Mouse (Mus musculus) heart, embryonic 14.5 days (tissue): ENCODE measurements around the gene Gfod2. TPM values are rescaled to one million over a fixed set of nuclear protein-coding genes. Genes with fewer than 3 reads are reported as not detected.

Source experiments
- ATAC-seq: fragments of 200-750 bp; cut with Nextera tagmentation; 2 replicates; pipeline ENCODE4 v1.8.0; 2017; ENCODE audit warnings: low read depth, moderate TSS enrichment; ENCODE audit not compliant: insufficient number of reproducible peaks, insufficient read depth, low FRiP score
- H3K27ac ChIP-seq, 2 experiments: fragments of 200-500 bp in 1 of 2; fragments of 300-500 bp in 1 of 2; sonication (generic) in 1 of 2; replicated peaks in 1 of 2; 2 replicates each; pipeline ENCODE4 v1.5.1; 2012 to 2014; ENCODE audit warnings: low read depth in 2 of 2, low read length in 2 of 2, control low read depth in 1 of 2, mild to moderate bottlenecking in 1 of 2, mixed read lengths in 1 of 2; ENCODE audit not compliant: control insufficient read depth in 1 of 2, insufficient read depth in 1 of 2
- H3K27me3 ChIP-seq: fragments of 300-500 bp; sonication (generic); 2 replicates; pipeline ENCODE4 v1.6.1; 2014; ENCODE audit warnings: mild to moderate bottlenecking, low read length, control low read depth; ENCODE audit not compliant: control insufficient read depth, insufficient read depth
- H3K36me3 ChIP-seq: fragments of 300-500 bp; sonication (generic); 2 replicates; pipeline ENCODE4 v1.6.1; 2014; ENCODE audit warnings: mild to moderate bottlenecking, control low read depth, low read length, mixed read lengths; ENCODE audit not compliant: control insufficient read depth, insufficient read depth
- H3K4me1 ChIP-seq, 2 experiments: fragments of 200-500 bp in 1 of 2; fragments of 300-500 bp in 1 of 2; sonication (generic) in 1 of 2; 2 replicates each; pipeline ENCODE4 v1.6.1; 2012 to 2014; ENCODE audit warnings: low read length in 2 of 2, control low read depth in 1 of 2, mixed read lengths in 1 of 2; ENCODE audit not compliant: control insufficient read depth in 2 of 2, insufficient read depth in 2 of 2
- H3K4me2 ChIP-seq: fragments of 300-500 bp; sonication (generic); 2 replicates; pipeline ENCODE4 v1.6.1; 2014; ENCODE audit warnings: mild to moderate bottlenecking, low read length
- H3K4me3 ChIP-seq, 2 experiments: fragments of 200-500 bp in 1 of 2; fragments of 300-500 bp in 1 of 2; sonication (generic) in 1 of 2; 2 replicates each; pipeline ENCODE4 v1.5.1; 2012 to 2014; ENCODE audit warnings: low read length in 2 of 2, mild to moderate bottlenecking in 2 of 2, control low read depth in 1 of 2, low read depth in 1 of 2, moderate library complexity in 1 of 2; ENCODE audit not compliant: control insufficient read depth in 1 of 2, insufficient read depth in 1 of 2
- H3K9ac ChIP-seq: fragments of 300-500 bp; sonication (generic); 2 replicates; pipeline ENCODE4 v1.6.1; 2014; ENCODE audit warnings: mild to moderate bottlenecking, low read length
- H3K9me3 ChIP-seq: fragments of 300-500 bp; sonication (generic); 2 replicates; pipeline ENCODE4 v1.6.1; 2016; ENCODE audit warnings: low read length, control low read depth; ENCODE audit not compliant: control insufficient read depth
- WGBS: fragments of 180-500 bp; shearing (Covaris S2); extraction: QIAGEN DNeasy Blood & Tissue Kit; methylation state at CpG from one replicate; pipeline ENCODE4 v1.1.7; 2014; 5-methylcytosine and 5-hydroxymethylcytosine counted together
- polyA plus RNA-seq: library from polyadenylated mRNA; unstranded; fragments of >200 nt; fragmentation: Nextera tagmentation; extraction: Ambion mirVana; gene quantifications from 2 replicates; pipeline ENCODE4 v1.2.1, GENCODE M21; 2014

The Gfod2 gene
- polyA plus RNA-seq, 1 experiment from 2014 or later: 6.8 TPM

DNA sequence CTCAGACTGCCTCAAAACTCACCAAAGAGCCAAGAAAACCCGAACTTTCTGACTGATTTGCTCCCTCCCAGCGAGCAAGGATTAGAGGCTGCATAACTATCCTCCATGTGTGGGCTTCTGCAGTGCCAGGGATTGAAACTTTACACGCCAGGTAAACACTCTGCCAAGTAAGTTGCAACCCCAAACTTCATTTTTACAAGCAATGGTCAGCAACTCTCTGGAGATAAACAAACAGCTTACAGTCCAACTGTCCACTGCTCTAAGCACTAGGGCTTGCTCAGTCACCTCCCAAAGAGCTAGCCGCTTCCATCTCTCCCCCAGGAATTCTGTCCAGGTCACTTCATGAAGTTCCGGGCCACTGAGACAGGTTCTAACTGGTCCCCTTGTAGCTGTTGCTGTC lies 39.9 kb upstream of the Gfod2 start:
- no peaks in the 10 kb centered on the region for H3K27me3 ChIP-seq
- H3K4me2 ChIP-seq: no peak overlapping the region
- no peaks in the 10 kb centered on the region for H3K9me3 ChIP-seq
- 90% methylated on average over 5 of the region's 5 CpGs for WGBS
- peak overlapping the region in 1 of 2 experiments; percentile 56; a peak in 1 of 4 replicates for H3K27ac ChIP-seq
- no peak for ATAC-seq
- no peak overlapping the region for H3K4me3 ChIP-seq
- H3K9ac ChIP-seq: no peak overlapping the region
- 0 out of 2 replicates have a peak, but pooled peaks cover 8% of the 10 kb centered on the region for H3K36me3 ChIP-seq
- peaks cover 13 to 25% of the 10 kb centered on the region in 2 experiments for H3K4me1 ChIP-seq

DNA sequence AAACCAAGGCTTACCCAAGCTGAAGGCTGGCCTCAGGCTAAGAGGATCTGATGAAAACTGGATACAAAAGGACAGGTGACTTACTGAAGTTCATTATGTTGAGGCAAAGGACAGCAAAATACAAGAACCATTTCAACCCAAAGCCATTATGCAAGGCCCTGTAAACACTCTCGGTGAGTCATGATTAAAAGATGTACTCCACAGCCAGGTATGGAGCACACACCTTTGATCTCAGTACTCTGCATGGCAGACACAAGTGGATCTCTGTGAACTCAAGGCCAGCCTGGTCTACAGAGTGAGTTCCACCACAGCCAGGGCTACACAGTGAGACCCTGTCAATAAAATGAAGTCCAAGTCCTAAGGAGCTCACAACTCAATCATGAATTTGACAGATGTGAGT lies 37.3 kb upstream of the Gfod2 start:
- no peaks in the 10 kb centered on the region for H3K27me3 ChIP-seq
- no peak overlapping the region for H3K4me2 ChIP-seq
- H3K27ac ChIP-seq: no peak overlapping the region
- no peak for ATAC-seq
- 0 out of 2 replicates have a peak, but pooled peaks cover 8% of the 10 kb centered on the region for H3K36me3 ChIP-seq
- H3K9me3 ChIP-seq: no peaks in the 10 kb centered on the region
- H3K4me3 ChIP-seq: no peak overlapping the region
- no peak overlapping the region for H3K9ac ChIP-seq
- peaks cover 13 to 24% of the 10 kb centered on the region in 2 experiments for H3K4me1 ChIP-seq
- WGBS: 80% methylated on average over 1 of the region's 1 CpGs

DNA sequence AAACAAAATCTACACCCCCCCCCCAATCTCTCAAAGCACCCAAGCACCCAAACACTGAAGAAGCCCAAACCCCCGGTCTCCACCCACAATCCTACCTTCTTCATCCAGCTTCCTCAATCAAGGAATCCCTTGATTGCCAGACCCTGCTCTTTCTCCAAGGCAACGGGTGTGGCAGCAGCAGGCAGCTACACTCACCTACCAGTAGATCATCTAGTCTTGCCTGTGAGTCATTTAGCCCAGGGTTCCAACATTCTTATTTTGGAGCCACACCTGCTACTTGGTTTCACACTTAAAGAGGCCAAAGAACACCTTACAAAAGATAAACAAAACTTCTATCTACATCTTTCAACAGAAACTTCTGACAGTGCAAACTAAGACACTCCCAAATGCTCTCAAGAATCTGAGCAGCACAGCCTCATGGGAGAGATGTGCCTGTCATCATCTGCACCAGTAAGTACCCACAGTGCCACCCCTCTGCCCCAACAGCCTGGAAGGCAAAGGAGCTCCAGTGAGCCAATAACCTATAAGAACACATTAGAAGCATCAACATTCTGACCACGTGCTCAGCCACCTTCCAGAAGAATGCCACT lies 35.6 kb upstream of the Gfod2 start:
- WGBS: 78% methylated on average over 3 of the region's 3 CpGs
- Histone ChIP-seq H3K27me3 (no peaks in the 10 kb centered on the region), H3K27ac (no peak overlapping the region), H3K4me3 (no peak overlapping the region), H3K4me2 (no peak overlapping the region), H3K4me1 (peaks cover 7 to 9% of the 10 kb centered on the region in 2 experiments), H3K9ac (no peak overlapping the region), H3K9me3 (no peaks in the 10 kb centered on the region), H3K36me3 (0 out of 2 replicates have a peak, but pooled peaks cover 8% of the 10 kb centered on the region)
- ATAC-seq: no peak

DNA sequence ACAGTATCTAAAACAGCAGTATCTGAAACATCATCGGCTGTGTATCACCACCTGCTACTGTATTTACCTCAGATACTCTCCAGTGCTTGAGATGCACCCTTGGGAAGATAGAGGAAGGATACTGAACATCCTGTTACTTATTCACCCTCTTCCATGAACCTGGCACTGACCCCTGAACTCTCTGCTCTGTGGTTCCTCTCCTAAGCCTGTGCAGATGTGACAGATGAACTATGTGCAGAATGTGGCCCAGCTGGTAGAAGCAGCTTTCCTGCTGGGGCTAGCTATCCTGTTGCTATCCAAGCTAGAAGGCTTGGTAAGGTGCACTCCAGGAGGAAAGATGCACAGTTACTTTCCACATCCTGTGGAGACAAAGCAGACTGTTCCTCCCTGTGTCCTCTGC lies 34.9 kb upstream of the Gfod2 start:
- WGBS: 96% methylated on average over 1 of the region's 1 CpGs
- ATAC-seq: no peak

DNA sequence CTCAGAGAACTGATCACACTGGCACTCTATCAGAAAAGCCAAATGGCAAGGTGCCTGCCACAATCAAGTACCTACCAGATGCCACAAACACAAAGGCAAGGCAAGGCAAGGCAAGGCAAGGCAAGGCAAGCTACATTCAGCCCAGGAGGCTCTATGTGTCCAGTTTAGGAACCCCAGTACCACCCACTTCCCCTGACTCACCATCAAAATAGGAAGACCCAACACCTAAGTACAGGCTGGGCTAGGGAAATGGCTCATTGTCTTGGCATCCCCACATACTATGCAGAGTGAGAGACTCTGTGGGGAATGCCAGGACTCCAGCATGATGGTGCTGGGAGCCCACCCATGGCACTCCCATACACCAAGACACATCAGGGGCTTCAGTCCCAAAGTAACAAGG lies 31.2 kb upstream of the Gfod2 start:
- Histone ChIP-seq H3K4me3 (no peak overlapping the region), H3K4me2 (no peak overlapping the region), H3K27ac (no peak overlapping the region), H3K36me3 (peaks cover 15% of the 10 kb centered on the region), H3K4me1 (no peaks in the 10 kb centered on the region), H3K9me3 (no peaks in the 10 kb centered on the region), H3K27me3 (no peaks in the 10 kb centered on the region), H3K9ac (no peak overlapping the region)
- ATAC-seq: no peak

More for the DNA sequence above, 34.9 kb upstream of the Gfod2 start:
- H3K9me3 ChIP-seq: no peaks in the 10 kb centered on the region
- H3K27me3 ChIP-seq: no peaks in the 10 kb centered on the region
- H3K9ac ChIP-seq: no peak overlapping the region
- no peak overlapping the region for H3K27ac ChIP-seq
- 0 out of 4 replicates have a peak, but pooled peaks cover 0 to under 1% of the 10 kb centered on the region in 2 experiments for H3K4me1 ChIP-seq
- 0 out of 2 replicates have a peak, but pooled peaks cover 8% of the 10 kb centered on the region for H3K36me3 ChIP-seq
- no peak overlapping the region for H3K4me3 ChIP-seq
- H3K4me2 ChIP-seq: no peak overlapping the region

DNA sequence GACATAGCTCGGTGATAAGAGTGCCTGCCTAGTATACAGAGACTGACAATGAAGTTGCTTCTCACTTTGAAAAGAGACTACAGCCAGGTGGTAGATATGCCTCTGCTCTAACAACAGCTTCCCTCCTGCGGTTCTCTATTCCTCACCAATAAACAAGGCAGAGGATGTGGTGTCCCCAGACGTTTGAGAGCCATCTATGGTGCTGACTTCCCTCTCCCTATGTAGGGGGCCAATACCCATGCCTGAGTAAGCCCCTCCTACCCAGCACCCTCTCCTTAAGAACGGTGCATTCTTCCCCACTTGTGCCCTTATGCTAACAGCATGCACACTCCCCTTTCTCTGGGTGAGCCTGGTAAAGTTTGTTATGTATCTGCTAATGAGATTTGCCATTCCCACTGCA lies 30.5 kb upstream of the Gfod2 start:
- H3K27ac ChIP-seq: no peak overlapping the region
- H3K36me3 ChIP-seq: peaks cover 20% of the 10 kb centered on the region
- 62% methylated on average over 4 of the region's 4 CpGs for WGBS
- no peaks in the 10 kb centered on the region for H3K4me1 ChIP-seq
- H3K27me3 ChIP-seq: no peaks in the 10 kb centered on the region
- no peaks in the 10 kb centered on the region for H3K9me3 ChIP-seq
- no peak overlapping the region for H3K4me3 ChIP-seq
- no peak for ATAC-seq
- no peak overlapping the region for H3K9ac ChIP-seq
- H3K4me2 ChIP-seq: no peak overlapping the region

DNA sequence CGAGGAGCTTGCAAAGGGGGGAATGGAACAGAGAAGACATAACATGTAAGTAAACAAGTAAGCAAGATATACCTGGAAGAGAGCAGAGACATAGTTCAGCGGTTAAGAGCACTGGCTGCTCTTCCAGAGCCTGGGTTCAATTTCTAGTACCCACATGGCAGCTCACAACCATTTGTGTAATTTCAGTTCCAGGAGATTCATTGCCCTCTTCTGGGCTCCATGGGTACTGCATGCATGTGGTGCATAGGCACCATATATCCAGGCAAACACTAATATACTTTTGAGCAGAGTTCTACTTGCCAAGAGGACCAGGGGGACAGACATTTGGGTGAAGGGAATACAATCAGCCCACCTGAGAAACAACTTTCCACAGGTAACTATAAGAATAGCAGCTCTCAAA lies 29.8 kb upstream of the Gfod2 start:
- no peak overlapping the region for H3K4me2 ChIP-seq
- no peaks in the 10 kb centered on the region for H3K9me3 ChIP-seq
- no peak overlapping the region for H3K4me3 ChIP-seq
- no peak overlapping the region for H3K27ac ChIP-seq
- no peaks in the 10 kb centered on the region for H3K27me3 ChIP-seq
- peaks cover 26% of the 10 kb centered on the region for H3K36me3 ChIP-seq
- 93% methylated on average over 2 of the region's 2 CpGs for WGBS
- ATAC-seq: no peak
- H3K9ac ChIP-seq: no peak overlapping the region
- H3K4me1 ChIP-seq: no peaks in the 10 kb centered on the region

DNA sequence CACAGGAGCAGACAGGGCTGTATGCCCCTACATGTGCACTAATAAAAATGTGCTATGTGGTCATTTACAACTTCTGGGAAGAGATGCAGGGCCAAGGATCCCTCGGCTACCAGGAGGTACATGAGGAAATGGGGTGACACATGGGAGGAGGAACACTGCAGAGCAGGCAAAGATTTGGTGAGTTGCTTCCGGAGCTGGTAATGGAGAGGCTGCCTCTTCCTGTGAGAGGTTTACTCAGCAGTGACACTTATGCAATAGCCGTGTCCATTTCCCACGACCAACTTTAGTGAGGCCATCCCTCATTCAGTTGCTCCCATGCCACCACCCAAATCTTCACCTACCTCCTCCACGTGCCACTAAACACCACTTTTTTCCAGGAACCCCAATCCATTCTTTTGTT lies 21.8 kb upstream of the Gfod2 start:
- ATAC-seq: no peak
- H3K9ac ChIP-seq: no peak overlapping the region
- H3K36me3 ChIP-seq: peaks cover 85% of the 10 kb centered on the region
- no peaks in the 10 kb centered on the region for H3K4me1 ChIP-seq
- H3K4me3 ChIP-seq: no peak overlapping the region
- no peak overlapping the region for H3K4me2 ChIP-seq
- WGBS: 82% methylated on average over 5 of the region's 5 CpGs
- H3K9me3 ChIP-seq: no peaks in the 10 kb centered on the region
- no peaks in the 10 kb centered on the region for H3K27me3 ChIP-seq
- H3K27ac ChIP-seq: no peak overlapping the region
